Mouse (Mus musculus): Measurements from ENCODE around the gene H1foo.

- no peak for TF ChIP-seq CTCF (IDR thresholded peaks at IDR 0.05; ENCODE audit: low read depth)
- TF ChIP-seq EP300 (IDR thresholded peaks at IDR 0.05; ENCODE audit: low read depth), result no peak
These were observed 38.3 kb upstream of the H1foo start for GRCm38 (mm10) chr6:115906455-115906854.

All from heart, postnatal 0 days (tissue).